Mouse (Mus musculus): ENCODE data around the gene Hecw2. TPM values are rescaled to one million over a fixed set of nuclear protein-coding genes. Genes with fewer than 3 reads are reported as not detected.

Gene Hecw2
- polyA plus RNA-seq, 1 experiment from 2014 or later = 2.8 TPM

- Histone ChIP-seq H3K27me3 (ENCODE audit: control insufficient read depth, insufficient read depth, low read length) (no peaks in the 10 kb centered on the region), H3K4me2 (ENCODE audit: low read depth, low read length) (peak overlapping the region; percentile 45), H3K36me3 (ENCODE audit: control insufficient read depth, insufficient read depth, low read length) (no peaks in the 10 kb centered on the region), H3K4me3 (replicated peaks; ENCODE audit: low read length) (peak overlapping the region; percentile 21), H3K9ac (ENCODE audit: low read length) (0 out of 2 replicates have a peak overlapping the region, but pooled peaks have one; percentile 29), H3K27ac (ENCODE audit: low read length) (peak overlapping the region; percentile 32; the same call in 1 of the 2 replicates), H3K9me3 (replicated peaks; ENCODE audit: control insufficient read depth, low read length) (no peaks in the 10 kb centered on the region), H3K4me1 (ENCODE audit: control insufficient read depth, insufficient read depth, low read length) (0 out of 2 replicates have a peak, but pooled peaks cover 5% of the 10 kb centered on the region)
- ATAC-seq (ENCODE audit: insufficient read depth, low FRiP score) = peak; percentile 60
- 10% methylated on average over 10 of the region's 10 CpGs for WGBS
Observed at GRCm38 (mm10) chr1:53823687-53824445, 371.1 kb downstream of the Hecw2 start.

DNA sequence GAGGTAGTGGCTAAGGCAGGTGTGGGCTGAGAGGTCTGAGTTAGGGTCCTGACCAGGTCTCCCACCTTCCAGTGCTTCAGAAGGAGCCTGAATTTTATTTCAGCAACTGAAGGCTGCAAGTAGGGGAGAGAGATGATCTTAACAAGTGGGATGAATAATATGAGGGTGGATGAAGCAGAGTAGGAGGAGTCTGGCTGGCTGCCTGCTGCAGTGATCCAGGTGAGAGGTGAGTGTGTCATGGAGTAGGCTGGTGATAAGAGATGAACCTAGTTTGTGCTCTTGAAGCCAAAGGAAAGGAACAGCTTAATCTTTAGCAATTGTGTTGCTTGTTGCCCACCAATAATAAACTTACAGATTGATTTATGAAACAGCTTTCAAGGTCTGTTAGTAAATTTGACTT lies 373.0 kb downstream of the Hecw2 start:
- Histone ChIP-seq H3K36me3 (ENCODE audit: control insufficient read depth, insufficient read depth, low read length) (no peaks in the 10 kb centered on the region), H3K27me3 (ENCODE audit: control insufficient read depth, insufficient read depth, low read length) (no peaks in the 10 kb centered on the region), H3K4me3 (replicated peaks; ENCODE audit: low read length) (no peak overlapping the region), H3K4me1 (ENCODE audit: control insufficient read depth, insufficient read depth, low read length) (0 out of 2 replicates have a peak, but pooled peaks cover 5% of the 10 kb centered on the region), H3K9me3 (replicated peaks; ENCODE audit: control insufficient read depth, low read length) (no peaks in the 10 kb centered on the region), H3K27ac (ENCODE audit: low read length) (no peak overlapping the region), H3K4me2 (ENCODE audit: low read depth, low read length) (no peak overlapping the region), H3K9ac (ENCODE audit: low read length) (no peak overlapping the region)
- no peak for ATAC-seq (ENCODE audit: insufficient read depth, low FRiP score)

GRCm38 (mm10) chr1:53820041-53820632 lies 374.8 kb downstream of the Hecw2 start:
- Histone ChIP-seq H3K36me3 (ENCODE audit: control insufficient read depth, insufficient read depth, low read length) (no peaks in the 10 kb centered on the region), H3K9me3 (replicated peaks; ENCODE audit: control insufficient read depth, low read length) (no peaks in the 10 kb centered on the region), H3K4me1 (ENCODE audit: control insufficient read depth, insufficient read depth, low read length) (0 out of 2 replicates have a peak, but pooled peaks cover 5% of the 10 kb centered on the region), H3K27me3 (ENCODE audit: control insufficient read depth, insufficient read depth, low read length) (no peaks in the 10 kb centered on the region), H3K9ac (ENCODE audit: low read length) (no peak overlapping the region), H3K27ac (ENCODE audit: low read length) (no peak overlapping the region), H3K4me2 (ENCODE audit: low read depth, low read length) (no peak overlapping the region), H3K4me3 (replicated peaks; ENCODE audit: low read length) (no peak overlapping the region)
- no peak for ATAC-seq (ENCODE audit: insufficient read depth, low FRiP score)
- 65% methylated on average over 5 of the region's 5 CpGs for WGBS

DNA sequence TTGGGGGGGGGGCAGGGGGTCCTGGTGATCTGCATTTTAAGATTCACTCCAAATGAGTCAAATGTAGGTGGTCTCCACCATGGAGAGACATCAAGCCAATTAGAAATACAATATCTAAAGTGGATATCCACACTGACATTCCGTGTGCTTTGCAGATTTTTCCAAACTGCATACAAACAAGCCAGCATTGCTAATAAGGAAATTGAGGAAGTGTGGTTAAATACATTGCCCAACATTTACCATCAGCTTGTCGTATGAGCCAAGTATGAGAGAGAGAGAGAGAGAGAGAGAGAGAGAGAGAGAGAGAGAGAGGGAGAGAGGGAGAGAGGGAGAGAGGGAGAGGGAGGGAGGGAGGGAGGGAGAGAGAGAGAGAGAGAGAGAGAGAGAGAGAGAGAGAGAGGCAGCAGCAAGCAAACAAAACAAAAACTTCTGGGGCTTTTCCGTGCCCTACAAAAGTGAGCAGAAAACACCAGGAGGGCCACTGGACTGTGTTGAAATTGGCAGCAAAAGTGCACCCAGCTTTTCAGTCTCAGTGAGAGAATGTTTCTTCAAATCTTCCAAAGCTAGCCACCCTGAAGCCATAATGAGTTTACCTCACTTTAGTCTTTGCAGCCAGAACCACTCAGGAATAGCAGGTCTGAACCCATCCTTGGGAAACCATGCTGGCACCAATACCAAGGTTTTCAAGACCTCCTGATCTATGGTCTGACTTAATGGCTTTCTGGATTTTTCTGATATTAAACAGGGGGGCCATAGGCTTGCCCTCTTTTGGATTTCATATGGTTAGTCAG lies 376.7 kb downstream of the Hecw2 start:
- 49% methylated on average over 3 of the region's 3 CpGs for WGBS

DNA sequence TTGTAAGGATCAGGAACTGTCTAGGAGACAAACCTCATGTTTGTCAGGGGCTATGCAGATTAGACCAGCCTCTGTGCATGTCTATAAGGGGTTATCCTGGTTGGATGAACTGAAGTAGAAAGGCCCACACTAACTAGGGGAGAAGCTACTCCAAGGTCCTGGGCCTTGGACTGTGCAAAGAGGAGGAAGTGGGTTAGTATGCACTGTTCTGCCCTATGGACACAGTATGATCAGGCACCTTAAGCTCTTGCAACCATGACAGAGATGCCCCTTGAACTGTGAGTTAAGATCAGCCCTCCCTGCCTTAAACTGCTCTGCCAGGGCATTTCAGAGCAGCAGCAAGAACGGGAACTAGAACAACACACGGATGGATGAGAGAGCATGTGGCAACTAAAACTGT lies 378.6 kb downstream of the Hecw2 start:
- Histone ChIP-seq H3K27ac (ENCODE audit: low read length) (no peak overlapping the region), H3K27me3 (ENCODE audit: control insufficient read depth, insufficient read depth, low read length) (no peaks in the 10 kb centered on the region), H3K36me3 (ENCODE audit: control insufficient read depth, insufficient read depth, low read length) (no peaks in the 10 kb centered on the region), H3K9me3 (replicated peaks; ENCODE audit: control insufficient read depth, low read length) (no peaks in the 10 kb centered on the region), H3K4me1 (ENCODE audit: control insufficient read depth, insufficient read depth, low read length) (no peaks in the 10 kb centered on the region), H3K4me2 (ENCODE audit: low read depth, low read length) (no peak overlapping the region), H3K9ac (ENCODE audit: low read length) (no peak overlapping the region), H3K4me3 (replicated peaks; ENCODE audit: low read length) (no peak overlapping the region)
- no peak for ATAC-seq (ENCODE audit: insufficient read depth, low FRiP score)
- WGBS = 70% methylated on average over 2 of the region's 2 CpGs

More for the DNA sequence above, 376.7 kb downstream of the Hecw2 start:
- no peaks in the 10 kb centered on the region for H3K9me3 ChIP-seq (replicated peaks; ENCODE audit: control insufficient read depth, low read length)
- no peak overlapping the region for H3K9ac ChIP-seq (ENCODE audit: low read length)
- no peak for ATAC-seq (ENCODE audit: insufficient read depth, low FRiP score)
- H3K4me2 ChIP-seq (ENCODE audit: low read depth, low read length) = no peak overlapping the region
- no peak overlapping the region for H3K27ac ChIP-seq (ENCODE audit: low read length)
- H3K27me3 ChIP-seq (ENCODE audit: control insufficient read depth, insufficient read depth, low read length) = no peaks in the 10 kb centered on the region
- H3K4me3 ChIP-seq (replicated peaks; ENCODE audit: low read length) = no peak overlapping the region
- no peaks in the 10 kb centered on the region for H3K36me3 ChIP-seq (ENCODE audit: control insufficient read depth, insufficient read depth, low read length)
- no peaks in the 10 kb centered on the region for H3K4me1 ChIP-seq (ENCODE audit: control insufficient read depth, insufficient read depth, low read length)

DNA sequence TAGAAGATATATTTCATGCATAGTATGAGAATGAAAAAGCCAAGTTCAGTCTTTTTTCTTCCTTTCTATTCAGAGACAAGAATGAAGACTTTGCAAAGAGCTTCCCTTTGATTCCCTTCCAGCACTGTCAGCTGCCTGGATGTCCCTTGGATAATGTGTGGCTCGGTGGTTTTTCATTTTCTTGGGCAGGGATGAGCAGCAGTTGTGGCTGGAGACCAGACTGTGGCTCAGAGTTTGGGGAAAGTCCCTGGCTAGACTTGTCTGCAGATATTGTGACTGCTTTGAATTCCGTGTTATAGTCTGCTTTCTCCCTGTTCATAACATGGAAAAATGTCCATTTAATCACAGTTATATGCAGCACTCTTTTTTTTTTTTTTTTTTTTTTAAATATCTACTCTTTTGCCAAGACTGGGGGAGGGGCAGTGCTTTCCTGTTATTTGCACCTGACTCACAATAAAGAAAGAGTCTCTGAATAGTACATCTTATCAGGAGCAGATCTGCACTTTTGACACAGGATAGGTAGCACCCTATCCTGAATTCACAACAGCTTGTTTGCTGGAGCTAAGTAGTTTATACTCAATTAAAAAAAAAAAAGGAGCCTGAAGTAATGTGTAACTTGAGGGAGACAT lies 380.8 kb downstream of the Hecw2 start:
- H3K9ac ChIP-seq (ENCODE audit: low read length) = no peak overlapping the region
- H3K27ac ChIP-seq (ENCODE audit: low read length) = no peak overlapping the region
- H3K4me3 ChIP-seq (replicated peaks; ENCODE audit: low read length) = no peak overlapping the region
- no peaks in the 10 kb centered on the region for H3K36me3 ChIP-seq (ENCODE audit: control insufficient read depth, insufficient read depth, low read length)
- ATAC-seq (ENCODE audit: insufficient read depth, low FRiP score) = no peak
- no peaks in the 10 kb centered on the region for H3K27me3 ChIP-seq (ENCODE audit: control insufficient read depth, insufficient read depth, low read length)
- WGBS = 62% methylated on average over 2 of the region's 2 CpGs
- no peaks in the 10 kb centered on the region for H3K4me1 ChIP-seq (ENCODE audit: control insufficient read depth, insufficient read depth, low read length)
- no peaks in the 10 kb centered on the region for H3K9me3 ChIP-seq (replicated peaks; ENCODE audit: control insufficient read depth, low read length)
- H3K4me2 ChIP-seq (ENCODE audit: low read depth, low read length) = no peak overlapping the region

DNA sequence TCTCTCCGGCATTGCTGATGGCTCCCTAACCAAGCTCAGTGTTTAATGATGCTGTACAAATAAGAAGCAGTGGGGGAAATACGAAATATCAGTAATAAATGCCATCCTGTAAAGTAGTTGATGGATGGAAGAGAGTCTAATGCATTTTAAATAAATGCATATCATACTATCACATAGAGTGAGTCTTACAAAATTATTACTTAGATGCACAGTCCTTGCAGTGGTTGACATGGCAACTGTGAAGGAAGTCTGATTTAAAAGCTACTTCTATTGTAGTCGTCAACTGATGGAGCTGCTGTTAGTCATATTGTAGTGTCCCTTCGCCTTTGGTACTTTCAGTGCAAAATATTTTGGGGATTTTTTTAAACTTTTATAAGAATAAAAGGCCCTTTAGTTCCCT lies 383.0 kb downstream of the Hecw2 start:
- no peak overlapping the region for H3K9ac ChIP-seq (ENCODE audit: low read length)
- no peaks in the 10 kb centered on the region for H3K9me3 ChIP-seq (replicated peaks; ENCODE audit: control insufficient read depth, low read length)
- no peak overlapping the region for H3K27ac ChIP-seq (ENCODE audit: low read length)
- H3K4me1 ChIP-seq (ENCODE audit: control insufficient read depth, insufficient read depth, low read length) = no peaks in the 10 kb centered on the region
- H3K27me3 ChIP-seq (ENCODE audit: control insufficient read depth, insufficient read depth, low read length) = no peaks in the 10 kb centered on the region
- H3K4me2 ChIP-seq (ENCODE audit: low read depth, low read length) = no peak overlapping the region
- 85% methylated on average over 4 of the region's 4 CpGs for WGBS
- ATAC-seq (ENCODE audit: insufficient read depth, low FRiP score) = no peak
- H3K36me3 ChIP-seq (ENCODE audit: control insufficient read depth, insufficient read depth, low read length) = no peaks in the 10 kb centered on the region
- no peak overlapping the region for H3K4me3 ChIP-seq (replicated peaks; ENCODE audit: low read length)

DNA sequence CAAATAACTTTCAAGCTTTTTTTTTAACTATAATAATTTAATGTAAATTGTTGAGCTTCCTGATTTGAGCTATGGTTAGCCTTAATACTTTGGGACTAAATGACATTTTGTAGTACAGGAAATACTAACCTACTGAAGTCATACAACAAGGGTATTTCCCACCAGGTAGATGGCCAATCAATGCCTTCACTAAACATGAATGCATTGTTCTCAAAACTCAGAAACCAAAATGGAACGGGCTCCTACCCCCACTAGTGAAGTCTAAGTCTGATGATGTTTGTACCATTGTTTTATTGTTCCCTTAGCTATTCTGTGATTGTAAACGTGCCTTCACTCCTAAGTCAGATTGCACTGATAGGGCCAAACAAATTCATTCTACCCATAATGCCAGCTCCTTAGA lies 386.7 kb downstream of the Hecw2 start:
- H3K27ac ChIP-seq (ENCODE audit: low read length) = no peak overlapping the region
- H3K4me1 ChIP-seq (ENCODE audit: control insufficient read depth, insufficient read depth, low read length) = no peaks in the 10 kb centered on the region
- no peaks in the 10 kb centered on the region for H3K36me3 ChIP-seq (ENCODE audit: control insufficient read depth, insufficient read depth, low read length)
- no peaks in the 10 kb centered on the region for H3K9me3 ChIP-seq (replicated peaks; ENCODE audit: control insufficient read depth, low read length)
- no peak for ATAC-seq (ENCODE audit: insufficient read depth, low FRiP score)
- no peak overlapping the region for H3K9ac ChIP-seq (ENCODE audit: low read length)
- WGBS = 69% methylated on average over 2 of the region's 2 CpGs
- H3K27me3 ChIP-seq (ENCODE audit: control insufficient read depth, insufficient read depth, low read length) = no peaks in the 10 kb centered on the region
- no peak overlapping the region for H3K4me2 ChIP-seq (ENCODE audit: low read depth, low read length)
- H3K4me3 ChIP-seq (replicated peaks; ENCODE audit: low read length) = no peak overlapping the region
